Mouse (Mus musculus): Measurements from ENCODE around the gene Rnf25. TPM values are rescaled to one million over a fixed set of nuclear protein-coding genes. Genes with fewer than 3 reads are reported as not detected.

The Rnf25 gene
- total RNA-seq, 2 experiments from 2014 or later = 16.1 to 17.4 TPM

Small RNAs within 50 kb of the gene (microRNA-seq; reads per million reads assigned to microRNA genes)
- gene Gm25035 (ENCODE audit: borderline number of aligned reads in 2 of 2) = 0 reads per million in 2 experiments

Other genes with a start within 250 kb of the Rnf25 start
- gene Catip, start 239.3 kb downstream of the Rnf25 start, total RNA-seq (2021) = under 1 TPM; 0.19 to 0.41 TPM
- gene Slc11a1, start 226.2 kb downstream of the Rnf25 start, total RNA-seq (2021) = 1 to 10 TPM; 4.7 to 5.5 TPM
- gene Ctdsp1, start 209.9 kb downstream of the Rnf25 start, total RNA-seq (2021) = 100 to 1,000 TPM; 127 to 133 TPM
- gene Vil1, start 192.0 kb downstream of the Rnf25 start, total RNA-seq (2021) = 1 to 10 TPM in 1 of 2 experiments, under 1 TPM in 1; 0.86 to 1.3 TPM
- gene Cnot9, start 95.3 kb downstream of the Rnf25 start, total RNA-seq (2021) = 10 to 100 TPM; 12.1 to 12.6 TPM
- gene Plcd4, start 58.5 kb downstream of the Rnf25 start, total RNA-seq (2021) = not detected
- gene Usp37, start 57.1 kb downstream of the Rnf25 start, total RNA-seq (2021) = 10 to 100 TPM in 1 of 2 experiments, 1 to 10 TPM in 1; 6.7 to 10.1 TPM
- 10 to 100 TPM in 1 of 2 experiments, 1 to 10 TPM in 1; 8.4 to 10.2 TPM for gene Zfp142, start 13.2 kb downstream of the Rnf25 start, total RNA-seq (2021)
- gene Bcs1l, start 13.1 kb downstream of the Rnf25 start, total RNA-seq (2021) = 10 to 100 TPM; 28.7 to 37.0 TPM
- 1 to 10 TPM in 1 of 2 experiments, under 1 TPM in 1; 0.65 to 1.1 TPM for gene Stk36, start within 50 bp of the Rnf25 start, total RNA-seq (2021)
- gene Ttll4, start 60.3 kb upstream of the Rnf25 start, total RNA-seq (2021) = 10 to 100 TPM; 10.1 to 11.5 TPM
- gene Cyp27a1, start 112.2 kb upstream of the Rnf25 start, total RNA-seq (2021) = 10 to 100 TPM; 13.5 to 18.4 TPM
- gene Prkag3, start 147.8 kb upstream of the Rnf25 start, total RNA-seq (2021) = 1 to 10 TPM; 1.1 to 1.4 TPM
- gene Wnt6, start 170.5 kb upstream of the Rnf25 start, total RNA-seq (2021) = under 1 TPM; 0.14 to 0.33 TPM
- not detected for gene Wnt10a, start 190.1 kb upstream of the Rnf25 start, total RNA-seq (2021)

All from heart, postnatal 36 days (tissue).